Mouse (Mus musculus) stomach, postnatal 0 days (tissue): Measurements from ENCODE around the gene Prex1. TPM values are rescaled to one million over a fixed set of nuclear protein-coding genes. Genes with fewer than 3 reads are reported as not detected.

Experiments
- ATAC-seq: fragments of 200-750 bp; cut with Nextera tagmentation; 2 replicates; pipeline ENCODE4 v1.8.0; 2017; ENCODE audit not compliant: low FRiP score, low TSS enrichment
- DNase-seq: peaks from one replicate; pipeline ENCODE4 v3.0.0-alpha.2; 2016; ENCODE audit warnings: low spot score
- H3K27ac ChIP-seq: fragments of 300-500 bp; sonication (generic); replicated peaks from 2 replicates; pipeline ENCODE4 v1.5.1; 2014; ENCODE audit warnings: mild to moderate bottlenecking, control low read depth
- H3K27me3 ChIP-seq: fragments of 300-500 bp; sonication (generic); 2 replicates; pipeline ENCODE4 v1.6.1; 2014; ENCODE audit warnings: low read length; ENCODE audit not compliant: control insufficient read depth, insufficient read depth
- H3K36me3 ChIP-seq: fragments of 300-500 bp; sonication (generic); 2 replicates; pipeline ENCODE4 v1.6.1; 2014; ENCODE audit warnings: low read length, mixed read lengths; ENCODE audit not compliant: control insufficient read depth, insufficient read depth
- H3K4me1 ChIP-seq: fragments of 300-500 bp; sonication (generic); replicated peaks from 2 replicates; pipeline ENCODE4 v1.6.1; 2014; ENCODE audit warnings: antibody characterized with exemption; ENCODE audit not compliant: control insufficient read depth, insufficient read depth
- H3K4me2 ChIP-seq: fragments of 300-500 bp; sonication (generic); replicated peaks from 2 replicates; pipeline ENCODE4 v1.6.1; 2014; ENCODE audit warnings: low read depth, mild to moderate bottlenecking, control low read depth, moderate library complexity
- H3K4me3 ChIP-seq: fragments of 300-500 bp; sonication (generic); 2 replicates; pipeline ENCODE4 v1.5.1; 2014; ENCODE audit warnings: low read depth, low read length, control low read depth
- H3K9ac ChIP-seq: fragments of 300-500 bp; sonication (generic); 2 replicates; pipeline ENCODE4 v1.6.1; 2014; ENCODE audit warnings: mild to moderate bottlenecking, low read length, control low read depth, mixed read lengths
- H3K9me3 ChIP-seq: fragments of 300-500 bp; sonication (generic); 2 replicates; pipeline ENCODE4 v1.6.1; 2016; ENCODE audit warnings: low read length; ENCODE audit not compliant: control insufficient read depth
- CTCF ChIP-seq: IDR thresholded peaks from 2 replicates; pipeline ENCODE4 v1.5.1; 2016; ENCODE audit warnings: antibody characterized with exemption, low read depth, mild to moderate bottlenecking, moderate library complexity
- EP300 ChIP-seq: optimal IDR thresholded peaks from 2 replicates; pipeline ENCODE3; 2016; ENCODE audit warnings: antibody characterized with exemption
- WGBS: fragments of 180-500 bp; shearing (Covaris S2); extraction: QIAGEN DNeasy Blood & Tissue Kit; methylation state at CpG from one replicate; pipeline ENCODE4 v1.1.7; 2014; 5-methylcytosine and 5-hydroxymethylcytosine counted together
- polyA plus RNA-seq: library from polyadenylated mRNA; unstranded; fragments of >200 nt; fragmentation: Nextera tagmentation; extraction: Ambion mirVana; gene quantifications from 2 replicates; pipeline ENCODE4 v1.2.1, GENCODE M21; 2015

Prex1 gene
- polyA plus RNA-seq, 1 experiment from 2014 or later = 12.0 TPM

DNA sequence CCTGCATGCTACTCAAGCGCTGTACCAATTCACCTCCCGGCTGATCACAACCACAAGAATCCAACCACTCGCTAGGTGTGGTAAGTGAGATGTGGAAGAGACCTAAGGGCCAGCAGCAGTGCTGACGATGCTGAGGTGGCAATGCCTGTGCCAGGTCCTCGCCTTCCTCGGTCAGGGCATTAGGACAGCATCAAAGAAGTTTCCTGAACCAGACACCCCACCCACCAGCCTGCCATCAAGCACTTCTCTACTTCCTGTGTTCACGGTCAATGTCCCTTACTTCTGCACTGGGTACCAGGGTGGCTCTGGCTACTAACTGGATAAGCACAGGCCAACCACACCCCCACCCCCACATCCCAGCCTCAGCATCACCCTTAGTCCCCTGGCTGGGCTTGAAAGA, 91.0 kb downstream of the Prex1 start:
- no peaks in the 10 kb centered on the region for H3K27me3 ChIP-seq
- TF ChIP-seq CTCF = no peak
- TF ChIP-seq EP300 = no peak
- H3K36me3 ChIP-seq = no peaks in the 10 kb centered on the region
- no peak overlapping the region; the same call in 1 of the 2 replicates for H3K9ac ChIP-seq
- 81% methylated on average over 7 of the region's 7 CpGs for WGBS
- no peak for DNase-seq
- H3K9me3 ChIP-seq = no peaks in the 10 kb centered on the region
- no peak overlapping the region for H3K4me2 ChIP-seq
- H3K4me1 ChIP-seq = no peaks in the 10 kb centered on the region; the same call in 1 of the 2 replicates
- H3K27ac ChIP-seq = no peak overlapping the region
- H3K4me3 ChIP-seq = no peak overlapping the region
- no peak for ATAC-seq

DNA sequence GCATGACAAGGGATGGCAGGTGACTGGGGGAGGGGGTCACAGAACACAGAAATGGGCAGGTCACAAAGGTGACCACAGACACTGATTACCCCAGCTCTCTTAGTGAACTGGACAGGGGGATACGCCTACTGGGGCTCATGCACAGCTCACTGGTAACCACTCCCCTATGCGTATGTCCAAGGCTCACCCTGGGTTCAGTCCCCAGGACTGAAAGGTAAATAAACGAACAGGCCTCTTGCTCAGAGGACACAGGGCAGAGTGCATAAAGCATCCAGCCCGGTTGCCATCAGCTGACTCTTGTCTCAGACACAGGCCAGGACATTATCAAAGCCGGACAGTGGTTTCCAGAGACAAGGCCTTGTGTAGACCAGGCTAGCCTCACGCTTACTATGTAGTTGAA, 91.6 kb downstream of the Prex1 start:
- H3K36me3 ChIP-seq = no peaks in the 10 kb centered on the region
- WGBS = 76% methylated on average over 6 of the region's 6 CpGs
- ATAC-seq (no peak), DNase-seq (no peak)
- no peak overlapping the region for H3K9ac ChIP-seq
- H3K4me3 ChIP-seq = no peak overlapping the region
- no peaks in the 10 kb centered on the region for H3K27me3 ChIP-seq
- no peak overlapping the region for H3K27ac ChIP-seq
- H3K4me1 ChIP-seq = no peaks in the 10 kb centered on the region; the same call in 1 of the 2 replicates
- no peaks in the 10 kb centered on the region for H3K9me3 ChIP-seq
- TF ChIP-seq EP300 (no peak), CTCF (no peak)
- H3K4me2 ChIP-seq = no peak overlapping the region

DNA sequence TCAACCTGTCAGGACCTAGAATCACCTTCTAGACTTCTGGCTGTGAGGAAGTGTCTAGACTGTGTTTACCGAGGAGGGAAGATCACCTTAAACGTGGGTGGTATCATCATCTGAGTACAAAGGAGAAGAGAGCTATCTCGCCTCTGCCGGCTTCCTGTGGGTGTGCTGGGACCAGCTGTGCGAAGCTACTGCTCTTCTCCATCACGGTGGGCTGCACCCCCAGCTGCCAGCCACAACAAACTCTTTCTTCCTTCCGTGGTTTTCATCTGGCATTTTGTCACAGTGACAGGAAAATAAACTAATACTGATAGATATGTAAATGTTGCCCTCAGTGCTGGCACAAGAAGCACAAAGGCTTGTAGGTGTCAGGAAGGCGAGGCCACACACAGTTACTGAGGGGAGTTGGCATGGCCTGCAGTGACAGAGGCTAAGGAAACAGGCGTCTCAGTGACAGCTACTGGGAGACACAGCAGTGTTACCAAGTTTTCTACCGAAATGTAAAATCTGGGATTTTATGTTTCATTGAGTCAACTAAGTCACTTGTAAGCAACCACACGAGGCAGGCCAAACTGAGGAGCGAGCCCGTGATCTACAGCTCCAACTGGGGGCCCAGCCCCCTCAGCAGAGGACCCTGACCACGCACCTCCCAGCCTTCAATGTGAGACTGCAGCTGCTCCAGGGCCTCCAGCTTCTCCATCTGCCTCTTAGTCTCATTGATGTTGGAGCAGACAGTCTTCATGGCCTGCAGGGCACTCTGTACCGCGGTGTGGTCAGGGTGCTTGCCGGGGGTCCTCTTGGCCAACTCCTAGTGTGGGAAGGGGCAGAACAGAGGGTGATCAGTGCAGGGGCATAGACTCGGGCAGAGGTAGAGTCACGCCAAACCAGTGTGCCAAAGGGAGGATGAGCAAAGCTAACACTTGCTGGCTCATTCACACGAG, 92.8 kb downstream of the Prex1 start:
- Histone ChIP-seq H3K9me3 (no peaks in the 10 kb centered on the region), H3K4me3 (no peak overlapping the region), H3K4me2 (no peak overlapping the region), H3K9ac (no peak overlapping the region), H3K27me3 (no peaks in the 10 kb centered on the region), H3K36me3 (no peaks in the 10 kb centered on the region), H3K4me1 (no peaks in the 10 kb centered on the region; the same call in 1 of the 2 replicates), H3K27ac (no peak overlapping the region)
- WGBS = 60% methylated on average over 20 of the region's 20 CpGs
- ATAC-seq (no peak), DNase-seq (no peak)
- no peak for TF ChIP-seq CTCF
- TF ChIP-seq EP300 = no peak

DNA sequence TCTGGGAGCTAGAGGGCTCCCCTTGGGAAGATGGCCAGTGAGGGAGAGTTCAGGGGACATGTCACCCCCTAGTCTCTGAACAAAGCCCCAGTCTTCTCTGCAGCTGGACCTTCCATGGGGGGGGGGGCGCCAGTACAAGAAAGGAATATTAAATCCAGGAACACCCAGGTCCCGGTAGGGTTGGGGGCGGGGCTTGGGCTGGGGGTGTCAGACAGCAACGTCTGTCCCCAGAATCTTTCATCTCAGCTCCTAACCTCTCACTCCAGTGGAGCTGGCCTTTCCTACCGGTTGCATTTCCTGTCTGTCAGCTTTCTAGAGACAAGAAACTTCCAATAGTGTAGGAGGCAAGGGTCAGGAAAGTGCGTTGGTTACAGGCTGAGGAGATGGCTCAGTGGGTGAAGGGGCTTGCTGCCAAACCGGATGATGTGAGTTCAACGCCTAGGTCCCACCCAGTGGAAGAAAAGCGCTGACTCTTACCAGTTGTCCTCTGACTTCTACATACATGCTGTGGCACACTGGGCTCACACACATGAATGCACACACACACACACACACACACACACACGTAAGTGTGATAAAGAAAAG, 93.6 kb downstream of the Prex1 start:
- H3K27ac ChIP-seq = no peak overlapping the region
- WGBS = 57% methylated on average over 10 of the region's 10 CpGs
- H3K9me3 ChIP-seq = no peaks in the 10 kb centered on the region
- H3K4me1 ChIP-seq = no peaks in the 10 kb centered on the region; the same call in 1 of the 2 replicates
- no peak overlapping the region for H3K9ac ChIP-seq
- H3K27me3 ChIP-seq = no peaks in the 10 kb centered on the region
- ATAC-seq (no peak), DNase-seq (no peak)
- no peaks in the 10 kb centered on the region for H3K36me3 ChIP-seq
- H3K4me3 ChIP-seq = no peak overlapping the region
- TF ChIP-seq EP300 = no peak
- TF ChIP-seq CTCF = no peak
- H3K4me2 ChIP-seq = no peak overlapping the region

DNA sequence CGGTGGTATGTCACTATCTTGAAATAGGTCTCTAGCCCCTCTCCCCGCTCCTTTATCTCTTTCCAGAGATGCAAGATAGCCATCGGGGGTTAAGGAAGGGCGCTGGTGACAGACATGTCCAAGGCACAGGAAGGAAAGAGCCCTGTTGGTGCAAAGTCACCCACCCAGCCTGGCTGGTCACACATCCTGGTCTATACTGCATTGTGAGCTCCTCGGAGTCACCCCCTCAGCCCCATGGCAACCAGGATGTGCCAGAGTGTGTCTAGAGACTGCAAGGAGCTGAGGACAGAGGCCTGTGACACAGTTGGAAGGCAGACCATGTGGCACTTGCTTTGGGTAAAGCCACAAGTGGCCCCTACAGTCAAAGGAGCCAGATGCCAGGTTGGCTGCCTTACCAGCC, 94.4 kb downstream of the Prex1 start:
- Histone ChIP-seq H3K4me2 (no peak overlapping the region), H3K9me3 (no peaks in the 10 kb centered on the region), H3K4me1 (no peaks in the 10 kb centered on the region; the same call in 1 of the 2 replicates), H3K36me3 (no peaks in the 10 kb centered on the region), H3K27ac (no peak overlapping the region), H3K27me3 (no peaks in the 10 kb centered on the region), H3K9ac (no peak overlapping the region), H3K4me3 (no peak overlapping the region)
- 88% methylated on average over 5 of the region's 5 CpGs for WGBS
- ATAC-seq (no peak), DNase-seq (no peak)
- TF ChIP-seq EP300 = no peak
- TF ChIP-seq CTCF = no peak

DNA sequence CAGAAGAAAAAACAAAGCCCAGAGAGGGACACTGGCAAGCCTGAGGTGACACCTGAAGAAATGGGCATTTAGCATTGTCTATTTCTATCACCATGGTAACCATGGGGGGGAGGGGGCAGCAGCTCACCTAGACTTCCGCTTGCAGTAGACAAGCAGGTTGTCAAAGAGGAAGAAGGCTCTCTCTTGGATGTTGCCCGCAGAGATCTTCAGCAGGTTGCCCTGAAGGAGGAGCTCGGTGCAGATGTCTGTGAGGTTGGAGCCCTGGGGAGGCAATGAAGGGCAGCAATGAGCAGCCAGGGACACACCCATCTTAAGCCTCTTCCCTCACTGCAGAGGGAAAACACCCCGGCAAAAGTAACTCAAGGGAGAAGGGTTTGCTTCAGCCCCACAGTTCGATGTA, 95.9 kb downstream of the Prex1 start:
- WGBS = 94% methylated on average over 5 of the region's 5 CpGs
- H3K27me3 ChIP-seq = no peaks in the 10 kb centered on the region
- no peaks in the 10 kb centered on the region for H3K9me3 ChIP-seq
- no peak overlapping the region for H3K4me3 ChIP-seq
- no peaks in the 10 kb centered on the region for H3K36me3 ChIP-seq
- no peak overlapping the region for H3K4me2 ChIP-seq
- no peak for DNase-seq
- H3K9ac ChIP-seq = no peak overlapping the region
- no peak for ATAC-seq
- no peak overlapping the region for H3K27ac ChIP-seq
- TF ChIP-seq CTCF = no peak
- TF ChIP-seq EP300 = no peak
- H3K4me1 ChIP-seq = no peaks in the 10 kb centered on the region
